Mouse (Mus musculus) naive thymus-derived CD4-positive, alpha-beta T cell, adult 5 months (primary cell): Measurements from ENCODE around the gene Brms1l. TPM values are rescaled to one million over a fixed set of nuclear protein-coding genes. Genes with fewer than 3 reads are reported as not detected.

Experiments
- polyA plus RNA-seq: library from polyadenylated mRNA; unstranded; fragments of 100-300 nt; shearing (Covaris generic); gene quantifications from one replicate; pipeline ENCODE4 v1.2.1, GENCODE M21; 2017

Brms1l gene
- 16.4 TPM for polyA plus RNA-seq

GRCm38 (mm10) chr12:55836199-55836951 is at the start of gene Brms1l:
Brms1l (plus strand) TSS chr12:55836324.

GRCm38 (mm10) chr12:55820661-55821314 is 15.3 kb upstream of the Brms1l start, which contains the start of gene Ralgapa1:
Ralgapa1 (minus strand) TSS chr12:55821167.

Other genes with a start within 250 kb of the Brms1l start
- gene Insm2, start 236.9 kb upstream of the Brms1l start, polyA plus RNA-seq: not detected
- 55.0 TPM for gene Ralgapa1, start 15.2 kb upstream of the Brms1l start, polyA plus RNA-seq